Mouse (Mus musculus) left cerebral cortex, adult 8-10 months (tissue): Measurements from ENCODE around the gene Lnx2. TPM values are rescaled to one million over a fixed set of nuclear protein-coding genes. Genes with fewer than 3 reads are reported as not detected.
A peak's percentile ranks its signal among the peaks of the same experiment; 100 is the strongest.

Experiments used
- DNase-seq, 2 experiments: peaks; one replicate each; pipeline ENCODE4 v3.0.0; 2022; ENCODE audit warnings: low spot score in 2 of 2
- total RNA-seq, 4 experiments: library from RNA; stranded (reverse); gene quantifications; 2 replicates each; pipeline ENCODE4 v1.2.4; 2022

Lnx2 gene
- total RNA-seq, result 1 to 10 TPM; 4.8 to 6.4 (median 5.6) TPM

DNA sequence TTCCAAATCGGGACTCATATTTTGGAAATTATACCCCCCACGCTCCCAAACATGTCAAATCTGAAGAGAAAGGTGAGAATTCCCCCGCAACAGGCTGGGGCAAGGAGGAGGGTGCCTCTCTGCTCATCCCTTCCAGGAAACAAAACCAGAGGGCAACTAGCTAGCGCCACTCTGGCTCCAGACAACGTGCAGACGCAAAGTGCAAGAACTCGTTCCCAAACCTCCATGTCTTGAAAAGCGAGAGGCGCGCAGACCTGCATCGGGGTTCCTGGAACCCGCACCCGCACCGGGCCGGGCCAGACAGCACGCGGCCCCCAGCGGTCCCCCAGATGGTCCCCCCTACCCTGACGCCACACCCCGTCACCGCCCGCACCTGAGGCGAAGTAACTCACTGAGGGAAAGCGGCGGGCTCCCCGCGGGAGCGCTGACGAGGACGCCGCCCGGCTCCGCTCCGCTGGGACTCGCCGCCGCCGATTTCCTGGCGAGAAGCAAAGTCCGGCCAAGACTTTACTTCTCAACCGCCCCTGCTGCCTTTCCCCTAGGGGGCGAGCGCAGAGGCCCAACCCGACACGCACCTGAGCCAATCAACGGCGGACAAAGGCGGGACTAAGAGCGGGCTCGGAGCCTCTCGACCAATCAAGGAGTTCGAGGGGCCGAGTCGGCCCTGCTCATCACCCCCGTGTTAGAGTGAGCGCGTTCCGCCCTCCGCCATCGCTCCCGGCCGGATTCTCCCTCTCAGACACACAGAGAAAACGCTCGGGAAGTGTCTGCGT lies at the start of gene Lnx2:
Gene Lnx2 (minus strand): TSS at position 561 of the 773 bp plus-strand sequence.
- peak; percentile 97 for DNase-seq

DNA sequence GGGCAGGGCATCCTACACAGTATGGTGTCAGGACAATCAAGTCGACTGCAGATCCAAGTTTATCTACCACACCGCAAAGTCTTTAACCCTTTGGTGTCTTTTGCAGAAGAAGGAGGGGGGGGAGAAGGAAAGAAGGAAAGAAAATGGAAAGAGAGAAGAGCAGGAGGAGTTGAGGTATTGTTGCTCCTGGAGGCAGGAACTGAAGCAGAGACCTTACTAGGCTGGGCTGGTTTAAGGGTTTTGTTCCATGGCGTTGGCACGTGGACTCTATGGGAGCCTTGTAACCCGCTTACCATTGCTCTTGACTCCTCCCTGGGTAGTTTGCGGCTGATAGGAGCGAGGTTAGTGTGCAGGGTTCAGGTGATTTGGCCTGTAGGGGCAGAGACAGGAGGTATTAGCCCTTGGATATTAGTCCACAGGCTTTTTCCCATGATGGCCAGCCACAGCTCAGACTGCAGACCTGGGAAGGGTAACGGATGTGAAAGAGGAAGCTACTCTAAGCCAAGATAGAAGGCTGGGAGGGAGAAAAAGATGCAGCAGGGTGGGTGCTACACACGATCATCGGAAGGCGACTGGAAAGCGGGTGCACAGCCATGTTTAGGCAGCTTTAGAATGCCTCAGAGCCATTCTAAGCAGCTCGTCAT lies 49.3 kb upstream of the Lnx2 start:
- DNase-seq, result no peak

DNA sequence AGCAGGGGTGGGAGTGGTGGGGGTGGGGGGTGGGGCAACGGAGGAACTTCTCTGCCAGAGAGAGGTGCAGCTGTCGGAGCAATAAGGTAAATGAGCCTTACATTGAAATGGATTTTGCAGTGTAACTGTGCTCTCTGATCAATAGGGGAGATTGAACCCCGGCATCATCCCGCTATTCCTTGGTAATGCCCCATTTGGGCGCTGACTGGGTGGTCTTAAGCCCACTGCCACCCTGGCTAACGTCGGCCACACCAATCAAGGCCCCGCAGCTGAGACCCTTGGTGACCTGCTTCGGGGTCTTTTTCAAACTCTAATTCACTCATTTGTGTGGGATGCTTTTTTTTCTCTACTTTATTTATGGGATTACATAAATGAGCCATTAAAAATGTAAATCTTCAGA lies 48.4 kb upstream of the Lnx2 start:
- no peak for DNase-seq

DNA sequence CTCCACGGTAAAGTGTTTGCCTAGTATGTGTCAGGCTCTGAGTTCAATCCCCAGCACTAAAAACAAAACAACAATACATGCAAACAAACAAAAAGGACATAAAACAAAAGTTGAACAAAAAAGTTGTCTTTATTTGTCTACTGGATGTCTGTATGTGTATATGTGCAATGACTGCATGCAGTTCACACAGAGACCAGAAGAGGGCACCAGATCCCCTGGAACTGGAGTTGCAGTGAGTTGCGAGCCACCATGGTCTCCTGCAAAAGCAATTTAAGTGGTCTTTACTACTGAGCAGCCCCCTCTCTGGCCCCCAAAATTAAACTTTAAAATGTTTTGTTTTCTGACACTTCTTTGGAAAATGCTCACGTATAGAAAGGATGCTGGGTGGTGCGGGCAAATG lies 44.8 kb upstream of the Lnx2 start:
- DNase-seq, result no peak

DNA sequence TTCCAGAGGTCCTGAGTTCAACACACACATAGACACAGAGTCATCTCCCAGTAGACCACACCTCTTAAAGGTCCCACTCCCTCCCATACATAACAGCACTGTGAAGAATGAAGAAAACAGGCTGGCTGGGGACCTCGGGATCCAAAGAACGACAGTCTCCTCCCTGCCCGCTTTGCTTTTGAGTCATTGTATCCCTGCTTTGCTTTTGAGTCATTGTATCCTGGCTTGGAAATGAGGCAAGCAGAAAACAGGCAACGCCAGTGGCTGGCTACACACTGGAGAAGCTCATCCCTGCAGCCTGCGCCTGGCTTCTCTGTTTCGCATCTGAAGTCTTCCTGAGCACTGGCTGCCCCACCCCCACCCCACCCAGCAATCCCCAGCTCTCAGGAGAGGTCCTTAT lies 40.6 kb upstream of the Lnx2 start:
- no peak for DNase-seq

DNA sequence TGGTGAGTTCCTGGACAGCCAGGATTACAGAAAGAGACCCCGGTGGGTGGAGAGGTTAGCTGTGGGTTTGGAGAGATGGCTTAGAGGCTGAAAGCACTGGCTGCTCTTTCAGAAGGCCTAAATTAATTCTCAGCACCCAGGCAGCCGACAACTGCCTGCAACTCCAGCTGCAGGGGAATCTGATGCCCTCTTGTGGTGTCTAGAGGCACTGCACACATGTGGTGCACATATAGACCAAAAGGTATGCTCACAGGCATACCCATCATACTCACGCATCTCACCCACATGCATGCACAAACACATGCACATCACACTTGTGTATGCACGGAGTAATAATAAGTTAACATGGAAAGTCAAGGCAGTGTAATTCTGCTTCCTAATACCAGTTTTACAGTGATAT lies 39.2 kb upstream of the Lnx2 start:
- no peak for DNase-seq

GRCm38 (mm10) chr5:147114738-147115137 lies 38.4 kb upstream of the Lnx2 start:
- DNase-seq, result no peak

GRCm38 (mm10) chr5:147108861-147109591 lies 32.6 kb upstream of the Lnx2 start:
- no peak for DNase-seq

DNA sequence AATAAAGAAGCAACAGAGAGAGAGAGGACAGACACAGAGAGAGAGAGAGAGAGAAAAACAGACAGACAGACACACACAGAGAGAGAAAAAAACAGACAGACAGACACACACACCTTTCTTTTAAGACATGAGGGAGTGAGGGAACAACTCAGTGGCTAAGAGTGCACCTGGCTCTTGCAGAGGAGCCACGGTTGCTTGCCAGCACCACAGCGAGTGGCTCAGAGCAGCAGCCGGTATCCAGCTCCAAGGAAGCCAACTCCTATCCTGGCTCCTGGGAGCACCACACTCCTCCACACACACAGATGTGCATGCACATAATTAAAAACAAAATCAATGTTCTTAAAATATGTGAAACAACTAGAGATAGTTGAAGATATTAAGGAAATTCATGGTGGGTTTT lies 30.9 kb upstream of the Lnx2 start:
- DNase-seq, result no peak

GRCm38 (mm10) chr5:147102295-147102694 lies 25.9 kb upstream of the Lnx2 start:
- DNase-seq, result no peak

DNA sequence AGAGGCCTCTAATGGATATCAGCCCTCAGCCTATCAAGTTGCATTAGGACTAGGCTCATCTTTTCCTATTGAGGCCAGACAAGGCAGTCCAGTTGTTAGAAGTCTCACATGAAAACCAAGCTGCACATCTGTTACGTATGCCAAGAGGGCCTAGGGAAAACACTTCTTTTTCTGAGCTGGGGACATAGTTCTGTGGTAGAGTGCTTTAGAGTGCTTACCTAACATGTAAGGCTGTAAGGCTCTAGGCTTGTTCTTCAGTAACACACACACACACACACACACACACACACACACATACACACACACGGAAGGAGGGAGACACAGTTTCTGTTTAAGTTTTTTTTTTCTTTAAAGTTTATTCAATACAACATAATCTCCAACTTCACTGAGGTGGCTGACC lies 23.8 kb upstream of the Lnx2 start:
- no peak for DNase-seq

DNA sequence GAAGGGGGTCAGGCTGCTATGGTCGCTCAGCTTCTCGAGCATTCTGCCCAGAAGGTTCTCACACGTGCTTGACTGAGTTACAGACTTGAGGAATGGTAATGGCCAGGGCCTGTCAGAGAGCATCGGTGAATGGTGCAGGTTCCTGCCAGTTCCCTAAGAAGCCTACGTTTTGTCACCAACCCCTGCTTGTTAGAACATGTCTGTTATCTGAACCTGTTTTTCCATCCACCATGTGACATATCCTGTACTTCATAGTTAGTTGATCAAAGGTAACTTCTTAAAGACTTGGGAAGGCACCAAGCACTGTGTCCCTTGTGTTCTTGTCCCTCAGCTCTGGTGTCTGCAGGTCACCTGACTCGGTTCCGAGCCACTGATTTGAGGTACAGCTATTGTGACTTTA lies 22.3 kb upstream of the Lnx2 start:
- DNase-seq, result no peak

GRCm38 (mm10) chr5:147096586-147096985 lies 20.2 kb upstream of the Lnx2 start:
- DNase-seq, result no peak

GRCm38 (mm10) chr5:147094296-147094695 lies 17.9 kb upstream of the Lnx2 start:
- DNase-seq, result no peak

- no peak for DNase-seq
These were observed 16.1 kb upstream of the Lnx2 start for GRCm38 (mm10) chr5:147092448-147092847.

DNA sequence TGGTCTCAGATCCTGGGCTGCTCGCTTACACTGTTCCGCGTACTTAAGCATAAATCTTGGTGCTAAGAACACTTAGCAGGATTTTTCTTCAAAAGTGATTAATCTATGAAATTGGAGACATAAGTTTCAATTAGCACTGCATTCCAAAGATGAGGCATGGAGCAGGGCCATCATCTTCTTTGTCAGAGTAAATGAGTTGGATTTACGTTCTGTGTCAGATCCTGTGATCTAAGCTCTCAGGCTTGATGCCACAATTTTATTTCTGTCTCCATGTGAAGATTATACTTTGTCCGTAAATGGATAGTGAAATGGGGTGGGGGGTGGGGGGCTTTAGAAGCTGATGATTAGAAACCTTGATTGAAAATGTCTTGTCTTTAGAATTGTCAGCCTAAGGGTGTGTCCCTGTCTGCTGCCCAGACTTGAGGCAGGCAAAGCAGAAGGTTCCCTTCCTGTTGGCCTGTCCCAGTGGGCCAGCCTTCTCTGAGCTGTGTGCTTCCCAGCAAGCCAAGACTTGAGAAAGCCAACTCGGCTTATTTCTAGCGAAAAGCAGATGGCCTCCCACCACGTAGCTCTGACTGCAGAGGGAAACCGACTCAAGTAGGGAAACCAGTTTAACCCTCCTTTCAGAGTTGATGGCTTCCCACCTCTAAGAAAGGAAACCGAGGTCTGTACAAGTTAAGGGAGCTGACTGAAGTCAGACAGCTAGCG lies 14.0 kb upstream of the Lnx2 start:
- no peak for DNase-seq

DNA sequence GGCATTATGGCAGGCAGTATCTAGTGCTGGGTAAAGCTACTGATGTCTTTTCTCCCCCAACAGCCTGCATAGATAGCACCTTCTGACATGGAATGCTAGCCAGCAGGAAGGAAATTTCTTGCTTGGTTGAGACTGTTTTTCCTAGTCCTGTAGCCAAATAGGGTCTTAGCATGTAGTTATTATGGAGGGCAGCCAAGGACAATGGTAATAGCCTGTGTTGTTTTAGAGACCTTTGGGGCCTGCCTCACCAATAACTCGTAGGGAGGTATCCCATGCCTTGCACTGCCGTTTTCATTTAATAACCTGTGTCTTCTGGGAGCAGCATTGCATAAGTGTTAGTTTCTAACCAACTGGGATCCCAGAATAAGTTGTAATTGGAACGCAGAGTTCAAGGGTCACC lies 13.4 kb upstream of the Lnx2 start:
- no peak for DNase-seq

GRCm38 (mm10) chr5:147086816-147087215 lies 10.4 kb upstream of the Lnx2 start:
- no peak for DNase-seq

DNA sequence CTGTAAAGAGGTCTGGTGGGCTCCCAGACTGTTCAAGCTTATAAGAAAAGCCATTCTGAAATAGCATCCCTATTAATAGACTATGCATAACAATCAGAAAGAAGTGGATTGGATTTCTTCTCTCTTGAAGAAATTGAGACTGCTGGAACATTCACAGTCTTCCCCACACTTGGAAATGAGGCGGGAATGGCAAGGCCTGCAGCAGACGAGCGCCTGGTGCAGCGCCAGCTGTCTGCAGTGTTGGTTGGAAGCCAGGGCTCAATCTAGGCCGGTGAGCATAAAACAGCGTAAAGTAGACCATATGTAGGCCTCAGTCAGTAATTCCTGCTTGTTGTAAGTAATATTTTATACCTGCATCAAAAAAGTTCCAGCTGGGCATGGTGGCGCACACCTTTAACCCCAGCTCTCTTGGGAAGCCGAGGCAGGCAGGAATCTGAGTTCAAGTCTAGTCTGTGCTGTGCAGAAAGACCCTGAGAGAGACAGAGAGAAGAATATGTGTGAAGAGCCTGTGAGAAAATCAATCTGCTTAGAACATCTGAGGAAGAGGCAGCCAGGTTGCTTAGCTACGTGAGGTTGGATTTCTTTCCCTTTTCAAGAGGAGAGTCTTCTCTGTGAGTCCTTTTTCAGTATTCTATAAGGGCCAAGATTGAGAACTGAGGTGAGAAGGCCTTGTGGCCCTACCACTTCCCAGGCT lies 9.0 kb upstream of the Lnx2 start:
- DNase-seq, result peak; percentile 37 to 71

GRCm38 (mm10) chr5:147078110-147078900 lies 1.9 kb upstream of the Lnx2 start:
- no peak for DNase-seq
